Mouse (Mus musculus) CH12.LX (cell line): ENCODE measurements around the gene Tubb1.

ENCODE experiments used
- BHLHE40 ChIP-seq: IDR thresholded peaks from 2 replicates; pipeline ENCODE4 v1.6.1; 2011; ENCODE audit warnings: mild to moderate bottlenecking, low read depth, low read length, improper control_type of control experiment
- CTCF ChIP-seq, 2 experiments: IDR thresholded peaks in 1 of 2; conservative IDR thresholded peaks in 1 of 2; 2 replicates each; pipeline ENCODE4 v1.5.1; 2011 to 2012; ENCODE audit warnings: low read depth in 2 of 2, low read length in 2 of 2, improper control_type of control experiment in 1 of 2, inconsistent platforms in 1 of 2, mild to moderate bottlenecking in 1 of 2, moderate library complexity in 1 of 2
- HCFC1 ChIP-seq: IDR thresholded peaks from 2 replicates; pipeline ENCODE4 v1.6.1; 2012; ENCODE audit warnings: low read depth, mild to moderate bottlenecking, inconsistent platforms, low read length, improper control_type of control experiment
- MEF2A ChIP-seq: IDR thresholded peaks from 2 replicates; pipeline ENCODE4 v1.6.1; 2014; ENCODE audit warnings: low read depth, mild to moderate bottlenecking, inconsistent platforms, low read length, improper control_type of control experiment, borderline replicate concordance
- POLR2A ChIP-seq: IDR thresholded peaks from 2 replicates; pipeline ENCODE4 v1.6.1; 2011; ENCODE audit warnings: low read depth, mild to moderate bottlenecking, improper control_type of control experiment, low read length

- TF ChIP-seq BHLHE40 (no peak), POLR2A (no peak), CTCF (conservative IDR thresholded peaks at IDR 0.05 in 1 of 2, IDR thresholded peaks at IDR 0.05 in 1 of 2; ENCODE audit: low read depth in 2 of 2, low read length in 2 of 2) (no peak), HCFC1 (no peak), MEF2A (no peak)
Measured at GRCm38 (mm10) chr2:174463370-174463769, 12.9 kb downstream of the Tubb1 start.
